Mouse (Mus musculus) CD4-positive, CD25-positive, alpha-beta regulatory T cell, adult 2 months (primary cell): ENCODE measurements around the gene Cltc.

ENCODE experiments used
- DNase-seq: peaks from one replicate; pipeline ENCODE4 v3.0.0-alpha.2; 2012; ENCODE audit warnings: low read depth, low spot score

Cltc gene

DNA sequence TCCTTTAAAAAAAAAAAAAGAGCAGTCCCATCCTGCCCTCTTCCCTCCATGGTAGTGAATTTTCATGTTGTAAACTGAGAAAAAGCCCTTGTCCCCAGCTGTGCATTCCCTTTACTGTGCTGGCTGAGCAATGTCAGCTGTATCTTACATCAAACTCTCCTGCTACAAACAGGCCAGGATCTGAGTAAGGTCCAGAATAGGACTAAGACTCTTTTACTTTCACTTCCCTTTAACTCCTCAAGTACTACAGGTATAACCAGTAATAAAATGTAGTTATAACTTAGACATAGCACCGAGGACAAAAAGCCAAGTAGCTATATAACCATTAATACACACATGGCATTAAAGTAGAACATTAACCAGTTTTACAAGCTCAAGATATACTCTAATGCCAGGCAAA is 18.4 kb downstream of the Cltc start:
- no peak for DNase-seq

DNA sequence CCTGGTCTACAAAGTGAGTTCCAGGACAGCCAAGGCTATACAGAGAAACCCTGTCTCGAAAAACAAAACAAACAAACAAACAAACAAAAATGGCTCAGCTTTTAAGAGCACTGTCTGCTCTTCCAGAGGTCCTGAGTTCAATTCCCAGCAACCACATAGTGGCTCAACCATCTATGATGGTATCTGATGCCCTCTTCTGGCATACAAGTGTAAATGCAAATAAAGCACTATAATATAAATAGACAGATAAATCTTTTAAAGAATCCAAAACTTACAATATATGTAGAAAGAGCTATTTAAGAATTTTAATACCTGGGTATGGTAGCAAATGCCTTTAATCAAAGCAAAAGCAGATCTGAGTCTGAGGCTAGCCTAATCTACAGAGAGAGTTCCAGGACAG is 19.1 kb downstream of the Cltc start:
- DNase-seq = peak; percentile 21

DNA sequence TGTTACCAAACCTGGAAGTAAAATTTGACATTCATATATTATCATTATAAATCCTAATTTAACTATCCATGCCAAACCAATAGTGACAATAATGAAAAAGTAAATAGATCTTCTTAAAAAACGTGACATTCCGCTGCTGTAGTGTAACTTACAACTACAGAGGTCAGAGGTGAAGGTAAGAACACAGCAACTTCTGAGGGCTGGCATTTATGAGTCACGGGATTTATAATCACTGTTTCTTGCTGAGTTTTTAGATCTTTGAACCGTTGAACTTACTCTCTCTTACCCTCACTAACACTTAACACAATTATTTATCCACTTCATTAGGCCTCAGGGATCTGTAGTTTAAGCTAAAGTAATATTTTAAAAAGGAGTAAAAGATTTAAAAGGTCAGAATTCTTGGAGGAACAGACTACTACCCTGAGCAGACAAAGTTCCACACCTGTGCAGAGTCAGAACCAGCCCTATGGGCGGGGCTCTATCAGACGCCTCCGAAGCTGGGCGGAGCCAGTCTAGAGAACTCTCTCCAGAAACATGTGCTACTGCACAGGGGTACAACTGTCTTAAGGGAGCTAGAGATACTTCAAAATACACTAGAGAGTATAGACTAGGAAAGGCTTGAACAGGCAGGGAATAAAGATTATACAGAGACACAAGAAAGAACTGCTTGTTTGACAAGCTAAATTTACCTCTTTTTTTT is 19.9 kb downstream of the Cltc start:
- peak; percentile 43 for DNase-seq

DNA sequence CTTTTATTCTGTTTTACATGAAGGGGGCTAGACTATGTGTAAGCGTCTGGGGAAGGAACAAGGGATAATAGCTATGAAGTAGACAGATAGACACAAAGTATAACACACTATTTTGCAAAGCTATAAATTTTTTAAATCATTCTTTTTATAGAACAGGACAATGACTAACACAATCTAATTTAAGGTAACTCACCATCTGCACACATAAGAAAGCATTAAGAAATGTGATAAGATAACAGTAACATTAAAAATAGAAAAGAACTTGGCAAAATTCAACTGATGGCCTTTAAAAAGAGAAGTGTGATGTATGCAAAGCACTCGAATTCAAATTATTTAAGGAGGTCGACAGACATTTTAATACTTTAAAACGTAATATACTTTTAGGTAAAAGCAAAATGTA is 22.4 kb downstream of the Cltc start:
- DNase-seq = no peak

DNA sequence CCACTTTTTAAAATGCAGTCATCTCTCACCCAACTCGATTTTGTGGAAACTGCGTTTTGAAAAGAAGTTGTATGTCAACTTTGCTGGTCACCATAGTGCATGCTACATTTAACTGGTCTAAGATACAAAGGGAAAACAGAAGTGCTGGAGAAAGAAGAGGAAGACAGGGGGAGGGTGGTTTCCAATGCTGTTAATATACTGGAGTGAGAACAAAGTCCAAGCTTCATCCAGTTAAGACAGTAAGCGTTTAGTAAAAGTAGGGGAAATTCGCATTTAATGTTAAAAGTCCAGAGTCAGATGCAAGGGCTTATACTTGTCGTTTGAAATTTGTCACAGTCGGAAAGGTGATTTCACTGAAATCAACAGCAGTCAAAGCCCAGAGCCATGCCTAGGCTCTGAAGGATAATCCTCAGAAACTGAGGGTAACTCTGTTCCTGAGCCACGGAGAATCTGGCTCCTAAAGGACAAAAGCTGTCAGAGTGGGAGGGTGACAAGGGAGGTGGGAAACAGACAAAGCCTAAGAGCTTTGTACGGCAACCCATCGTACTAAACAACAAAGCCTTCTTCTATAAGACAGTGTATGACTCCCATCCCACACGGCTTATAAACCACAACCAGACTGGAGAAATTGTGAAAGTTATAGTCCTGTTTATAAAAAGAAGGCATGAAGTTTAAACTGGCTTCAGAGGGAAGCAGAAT is 23.0 kb downstream of the Cltc start:
- no peak for DNase-seq

DNA sequence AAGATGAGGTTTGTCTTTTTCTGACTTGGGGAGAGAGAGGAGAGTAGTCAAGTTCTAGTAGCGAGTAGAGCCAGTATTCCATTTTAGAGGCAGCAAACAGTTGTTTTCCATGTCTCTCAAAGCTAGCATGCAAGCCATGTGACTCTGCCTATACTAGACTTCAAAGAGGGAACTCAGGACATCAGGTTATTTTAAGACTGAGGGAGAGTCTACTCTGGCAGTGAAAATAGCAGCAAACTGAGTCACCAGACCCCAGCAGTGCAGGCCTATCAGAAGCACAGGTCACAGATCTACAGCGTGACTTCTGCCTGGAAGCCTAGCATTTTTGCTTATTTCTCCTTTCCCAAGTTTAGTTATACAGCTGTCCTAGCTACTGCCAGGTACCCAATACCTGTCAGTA is 25.9 kb downstream of the Cltc start:
- no peak for DNase-seq

DNA sequence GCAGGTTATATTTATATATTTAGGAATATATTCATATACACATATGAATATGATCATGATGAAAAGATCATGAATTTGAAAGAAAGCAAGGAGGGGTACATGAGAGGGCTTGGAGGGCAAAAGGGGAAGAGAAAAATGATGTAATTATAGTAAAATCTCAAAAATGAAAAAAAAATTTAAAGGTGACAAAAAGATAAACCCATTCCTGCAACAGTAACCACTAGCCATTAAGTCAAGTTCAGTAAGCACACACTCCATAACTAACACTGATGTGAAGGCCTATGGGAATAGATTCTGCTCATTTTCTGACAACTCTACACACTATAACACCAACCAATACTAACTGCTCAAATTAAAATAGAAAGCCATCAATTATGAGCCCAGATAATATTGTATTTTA is 31.8 kb downstream of the Cltc start:
- no peak for DNase-seq

DNA sequence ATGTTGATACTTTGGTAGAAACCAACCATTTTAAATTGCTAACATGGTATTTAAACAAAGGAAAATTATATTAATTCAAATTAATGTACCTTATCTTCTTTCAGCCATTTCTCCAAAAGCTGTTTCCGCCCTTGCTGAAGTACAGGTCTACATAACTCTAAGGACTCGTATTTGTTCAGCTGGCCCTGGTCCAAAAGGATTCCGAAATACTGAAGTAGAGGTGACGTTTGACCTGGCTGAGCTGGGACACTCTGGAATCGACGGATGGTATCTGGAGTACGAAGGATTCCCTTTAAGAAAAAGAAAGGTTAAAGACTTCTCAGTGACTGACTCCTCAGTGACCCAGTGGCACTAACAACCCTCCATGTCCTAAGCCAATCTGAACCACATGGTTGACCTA is 32.4 kb downstream of the Cltc start:
- no peak for DNase-seq

DNA sequence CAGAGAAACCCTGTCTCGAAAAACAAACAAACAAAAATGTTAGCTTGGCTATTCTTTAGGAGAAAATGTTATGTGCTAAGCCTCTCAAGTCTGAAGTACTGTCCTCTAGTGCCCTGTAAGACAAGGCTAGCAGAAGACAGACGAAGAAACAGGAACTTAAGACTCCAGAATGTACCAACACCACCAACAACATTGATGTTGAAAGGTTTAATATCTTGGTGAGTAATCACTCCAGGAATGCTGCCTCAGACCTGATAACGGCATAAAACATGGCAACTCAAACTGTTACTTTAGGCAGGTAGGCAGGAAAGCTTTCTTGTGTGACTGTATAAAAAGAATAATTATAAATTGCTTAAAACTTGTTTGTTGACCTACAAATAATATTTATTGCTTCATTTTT is 33.4 kb downstream of the Cltc start:
- DNase-seq = no peak

DNA sequence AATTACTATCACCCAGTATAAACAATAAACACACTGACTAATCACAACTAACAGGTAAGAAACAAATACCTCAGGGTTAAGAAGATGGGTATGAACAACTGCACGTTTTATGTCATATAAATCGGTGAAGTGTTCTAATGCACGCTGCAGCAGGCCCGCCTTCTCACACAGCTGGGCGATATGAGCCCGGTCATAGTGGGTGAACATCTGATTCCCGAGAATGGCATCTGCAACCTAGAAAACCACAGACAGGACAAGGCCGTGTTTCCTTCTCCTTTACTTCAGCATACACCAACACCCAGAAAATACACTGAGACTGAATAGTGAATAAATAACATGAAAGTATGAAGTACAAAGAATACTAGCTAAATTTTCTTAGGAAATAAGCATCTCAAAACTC is 38.0 kb downstream of the Cltc start:
- DNase-seq = no peak

DNA sequence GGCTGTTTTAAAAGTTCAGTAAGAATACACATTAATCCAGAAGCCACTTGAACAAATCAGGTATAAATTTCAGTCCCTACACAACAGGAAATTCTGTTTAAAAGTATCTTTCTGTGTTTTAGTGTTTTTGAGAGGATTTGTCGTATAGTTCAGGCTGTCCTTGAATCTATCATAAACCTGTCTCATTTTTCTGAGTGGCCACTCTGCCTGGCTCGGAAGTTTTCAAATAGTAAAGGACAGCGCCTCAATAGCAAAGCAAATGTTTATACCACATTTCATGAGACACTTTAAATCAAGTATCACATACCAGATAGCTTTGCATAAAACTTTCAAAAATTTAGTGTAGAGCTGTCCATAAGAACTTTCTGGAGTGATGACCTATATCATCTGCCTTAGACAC is 39.0 kb downstream of the Cltc start:
- DNase-seq = no peak

DNA sequence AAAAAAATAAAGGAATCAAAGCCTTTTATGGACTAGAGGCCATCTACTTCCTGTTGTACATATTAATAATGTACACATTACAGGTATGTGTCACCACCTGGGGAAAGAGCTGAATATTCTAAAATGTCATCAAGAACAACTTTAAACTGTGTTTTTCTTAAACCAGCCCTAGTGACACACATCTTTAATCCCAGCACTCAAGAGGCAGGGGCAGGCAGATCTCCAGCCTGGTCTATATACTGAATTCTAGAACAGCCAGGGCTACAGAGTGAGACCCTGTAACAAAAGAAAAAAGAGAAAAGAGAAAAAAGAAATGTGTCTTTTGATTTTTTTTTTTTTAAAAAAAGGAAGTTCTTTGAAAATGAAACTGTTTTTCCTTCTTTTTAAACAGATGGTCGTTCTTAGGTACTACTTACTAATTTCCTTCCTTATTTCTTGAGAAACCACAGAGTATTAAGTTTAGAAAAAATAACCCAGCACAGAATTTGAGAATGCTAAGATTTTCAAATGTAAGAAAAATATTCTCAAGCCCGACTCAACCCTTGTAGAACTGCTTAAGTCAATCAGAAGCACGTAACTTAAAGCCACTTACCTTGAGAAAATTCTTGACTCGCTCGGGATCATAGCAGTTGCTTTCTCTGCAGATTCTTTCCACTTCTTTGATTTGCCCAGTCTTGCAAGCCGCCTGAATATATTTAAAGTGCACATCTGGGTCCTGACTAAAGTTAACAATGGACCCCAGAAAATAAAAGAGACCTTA is 39.9 kb downstream of the Cltc start:
- no peak for DNase-seq

DNA sequence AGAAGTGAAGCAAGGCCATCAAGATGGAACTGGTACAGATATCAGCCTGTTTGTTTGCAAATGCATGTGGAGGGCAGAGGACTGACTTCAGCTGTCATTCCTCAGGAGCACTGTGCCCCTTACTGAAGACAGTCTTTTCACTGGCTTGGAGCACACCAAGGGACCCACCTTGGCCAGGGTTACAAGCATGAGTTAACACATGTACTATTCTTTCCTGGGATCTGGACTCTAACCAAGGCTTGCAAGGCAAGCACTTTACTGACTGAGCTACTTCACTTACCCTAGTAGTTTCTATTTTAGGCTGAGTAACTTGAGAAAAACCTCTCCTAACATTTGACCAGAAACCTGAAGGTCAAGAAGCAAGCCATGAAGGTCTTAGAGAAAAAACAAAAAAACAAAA is 42.8 kb downstream of the Cltc start:
- no peak for DNase-seq

DNA sequence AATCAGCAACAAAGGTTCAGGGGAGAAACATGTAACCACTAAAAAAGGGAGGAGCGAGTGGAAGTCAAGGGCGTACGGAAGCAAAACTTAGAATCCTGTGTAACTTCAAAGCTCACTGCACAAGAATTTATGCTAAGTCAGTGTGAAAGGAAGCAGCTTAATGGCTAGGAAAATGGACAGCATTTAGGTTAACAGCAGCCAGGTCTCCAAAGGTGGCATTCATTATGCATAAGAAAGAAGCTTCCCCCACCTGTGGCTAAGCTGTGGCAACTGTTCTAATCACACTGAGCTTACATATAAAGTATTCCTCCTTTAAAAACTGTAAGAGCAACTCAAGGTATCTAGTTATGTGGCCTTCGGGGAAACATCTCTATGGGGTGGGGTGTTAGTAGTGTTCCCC is 56.2 kb downstream of the Cltc start:
- DNase-seq = no peak

DNA sequence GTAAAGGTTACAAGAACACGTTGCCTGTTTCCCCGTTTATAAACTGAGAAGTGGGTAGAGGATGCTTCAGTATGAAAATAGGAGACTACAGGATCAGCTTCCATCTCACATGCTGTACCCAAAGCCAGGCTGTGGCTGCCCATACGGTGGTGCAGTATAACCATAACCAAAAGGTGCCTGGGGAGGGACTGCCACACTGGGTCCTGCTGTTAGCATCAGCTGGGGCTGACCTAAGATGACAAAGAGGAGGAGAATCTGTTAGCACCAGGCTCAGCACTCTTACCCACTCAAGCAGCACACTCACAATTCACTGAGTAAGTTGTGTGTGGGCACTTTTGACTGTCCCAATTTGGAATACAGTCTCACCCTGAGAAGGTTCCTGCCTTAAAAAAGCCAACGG is 61.9 kb downstream of the Cltc start:
- DNase-seq = no peak

DNA sequence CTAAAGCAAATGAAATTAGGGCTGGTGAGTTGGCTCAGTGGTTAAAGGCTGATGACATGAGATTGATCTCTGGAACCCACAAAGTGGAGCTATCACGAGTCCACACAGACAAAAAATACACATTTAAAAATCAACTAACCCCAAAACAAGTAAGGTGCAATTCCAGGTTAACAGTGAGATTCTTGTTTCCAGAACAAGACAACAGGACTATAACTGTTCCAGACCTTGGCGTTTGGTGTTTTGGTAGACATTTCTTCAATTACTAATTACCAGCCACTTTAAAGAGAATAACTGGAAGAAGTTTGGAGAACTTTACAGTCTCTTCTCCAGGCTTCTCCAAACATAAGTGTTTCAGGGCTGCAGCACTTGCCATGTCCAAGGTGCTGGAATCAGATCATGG is 64.8 kb downstream of the Cltc start:
- no peak for DNase-seq

DNA sequence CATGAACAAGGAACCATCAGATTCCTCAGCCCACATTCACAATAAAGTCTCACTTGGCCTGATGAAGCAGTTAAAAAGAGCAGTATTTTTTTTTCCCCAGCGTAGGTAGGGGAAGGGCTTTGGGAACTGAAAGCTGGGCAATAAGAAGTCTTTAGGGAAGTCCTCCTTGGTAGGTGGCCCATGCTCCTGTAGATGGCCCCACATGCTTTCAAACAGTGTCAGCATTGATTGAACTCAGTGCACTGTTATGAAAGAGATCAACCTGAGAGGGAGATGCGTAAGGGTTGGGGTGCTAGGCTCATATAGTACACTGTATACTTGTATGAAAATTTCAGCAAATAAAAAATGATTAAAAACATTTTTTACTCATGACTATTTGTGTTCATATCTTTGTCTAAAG is 65.4 kb downstream of the Cltc start:
- DNase-seq = no peak

DNA sequence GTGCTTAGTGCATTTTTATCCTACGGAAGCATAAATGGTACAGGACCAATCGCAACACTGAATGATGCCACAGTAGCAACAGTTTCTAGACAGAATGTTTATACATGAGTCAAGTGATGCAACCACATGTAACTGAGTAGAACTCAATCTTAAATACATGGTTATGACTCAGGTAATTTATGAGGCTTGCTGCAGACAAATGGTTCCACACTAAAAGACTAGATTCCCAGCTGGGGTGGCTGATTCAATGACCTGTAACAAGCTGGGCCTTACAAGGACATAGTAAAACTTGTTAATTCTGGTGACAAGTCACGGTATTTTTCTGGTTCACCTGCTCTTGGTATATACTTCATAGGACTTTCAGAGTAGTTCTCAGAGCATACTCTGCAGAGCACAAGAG is 65.9 kb downstream of the Cltc start:
- DNase-seq = no peak

DNA sequence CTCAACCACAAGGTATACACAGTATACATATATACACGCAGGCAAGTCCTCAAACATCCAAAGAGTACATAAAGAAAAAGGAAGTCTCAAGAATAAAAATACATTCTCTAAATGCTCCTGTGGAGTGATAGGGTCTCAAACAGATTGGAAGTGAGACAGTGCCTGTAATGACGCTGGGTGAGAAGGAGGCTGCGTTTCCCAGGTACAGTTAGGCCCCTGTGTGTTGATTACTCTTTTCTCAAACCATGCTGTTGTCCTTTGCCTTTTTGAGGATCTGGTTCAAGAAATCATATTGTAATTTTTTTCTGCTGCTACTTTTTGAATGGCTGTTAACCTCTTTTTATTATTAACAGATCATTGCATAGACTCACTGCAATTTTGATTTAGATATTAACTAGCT is 67.0 kb downstream of the Cltc start:
- no peak for DNase-seq

DNA sequence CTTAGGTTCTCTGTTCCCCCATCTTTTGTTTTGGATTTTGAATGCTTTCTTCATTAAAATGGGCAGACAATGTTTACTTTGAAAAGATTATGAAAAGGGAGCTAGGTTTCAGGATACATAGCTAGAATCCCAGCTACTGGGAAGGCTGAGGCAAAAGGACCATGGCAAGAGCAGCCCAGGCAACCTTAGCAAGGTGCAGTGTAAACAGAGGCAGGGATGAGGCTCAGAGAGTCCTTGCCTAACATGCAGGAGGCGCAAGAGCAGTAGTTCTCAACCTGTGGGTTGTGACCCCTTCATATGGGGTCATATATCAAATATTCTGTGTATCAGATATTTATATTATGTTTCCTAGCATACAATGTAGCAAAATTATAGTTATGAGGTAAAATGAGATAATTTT is 72.0 kb downstream of the Cltc start:
- no peak for DNase-seq

DNA sequence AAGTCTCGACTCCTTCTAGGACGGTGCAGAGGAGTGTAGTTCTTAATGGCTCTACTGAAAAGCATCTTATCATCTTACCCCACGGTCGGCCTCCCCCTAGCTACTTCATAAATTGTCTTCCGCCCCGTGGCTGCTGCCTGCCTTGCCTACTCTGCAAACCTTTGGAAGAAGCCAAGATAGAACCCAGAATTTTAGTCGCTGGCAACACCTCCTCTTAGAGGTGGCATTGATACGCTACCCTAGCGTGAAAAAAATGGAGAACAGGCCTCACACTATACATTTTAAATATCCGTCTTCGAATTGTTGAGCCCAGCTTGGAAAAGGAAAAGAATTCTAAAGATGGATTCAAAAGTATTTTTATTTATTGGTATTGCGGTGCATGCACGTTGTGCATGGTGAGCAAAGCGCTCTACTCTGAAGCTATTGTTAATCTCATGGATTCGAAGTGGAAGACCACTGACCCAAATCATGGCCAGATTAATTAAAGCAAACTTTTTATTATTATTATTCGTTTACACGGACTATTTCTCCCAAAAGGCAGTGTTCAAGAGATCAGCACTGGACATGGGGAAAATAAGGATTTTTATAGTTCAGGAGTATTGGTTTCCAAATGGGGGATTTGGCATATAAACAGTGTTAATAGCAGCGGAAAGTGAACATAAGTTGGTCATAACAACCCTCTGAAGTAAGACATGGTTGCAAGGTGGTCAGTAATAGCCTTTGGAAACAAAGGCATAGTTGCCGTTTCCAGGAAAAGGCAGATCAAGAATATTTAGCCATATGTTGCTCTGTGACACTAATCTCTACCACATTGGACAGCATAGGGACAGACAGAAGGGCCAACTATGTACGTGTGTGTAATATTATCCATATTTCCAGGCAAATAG is 73.0 kb downstream of the Cltc start:
- DNase-seq = no peak
